Mouse (Mus musculus) adrenal gland (tissue): ENCODE measurements at regions not wholly inside any gene's neighbourhood (a gene's known extent, or its start where the extent isn't known, plus 50 kb on each side); places are given as distances from the start of the nearest gene placed in this dataset.

Source experiments
- intact Hi-C: fragments of 180-260 bp; cut with DNase I; formaldehyde crosslinking; loops from one replicate; pipeline ENCODE4 v1.15.1; 2025

DNA sequence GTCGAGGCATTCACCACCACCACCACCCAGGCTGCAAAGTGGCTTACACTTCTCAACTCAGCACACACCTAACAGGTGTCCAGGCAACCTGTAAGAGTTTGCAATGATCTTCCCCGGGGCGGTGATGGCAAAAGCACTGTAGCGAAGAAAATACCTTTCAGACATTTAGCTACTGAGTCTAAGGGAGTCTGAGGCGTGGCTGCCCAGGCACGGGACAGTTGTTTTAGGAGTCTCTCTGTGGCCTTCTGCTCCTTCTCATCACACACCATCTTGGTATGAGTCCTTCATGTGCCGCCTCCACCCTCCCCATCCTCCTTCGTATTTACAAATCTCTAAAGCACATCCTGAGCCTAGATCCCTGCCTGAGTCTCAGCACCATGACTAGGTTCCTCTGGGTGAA is 186.0 kb downstream of the Setd4 start:
- intact Hi-C loops: no loop called here

DNA sequence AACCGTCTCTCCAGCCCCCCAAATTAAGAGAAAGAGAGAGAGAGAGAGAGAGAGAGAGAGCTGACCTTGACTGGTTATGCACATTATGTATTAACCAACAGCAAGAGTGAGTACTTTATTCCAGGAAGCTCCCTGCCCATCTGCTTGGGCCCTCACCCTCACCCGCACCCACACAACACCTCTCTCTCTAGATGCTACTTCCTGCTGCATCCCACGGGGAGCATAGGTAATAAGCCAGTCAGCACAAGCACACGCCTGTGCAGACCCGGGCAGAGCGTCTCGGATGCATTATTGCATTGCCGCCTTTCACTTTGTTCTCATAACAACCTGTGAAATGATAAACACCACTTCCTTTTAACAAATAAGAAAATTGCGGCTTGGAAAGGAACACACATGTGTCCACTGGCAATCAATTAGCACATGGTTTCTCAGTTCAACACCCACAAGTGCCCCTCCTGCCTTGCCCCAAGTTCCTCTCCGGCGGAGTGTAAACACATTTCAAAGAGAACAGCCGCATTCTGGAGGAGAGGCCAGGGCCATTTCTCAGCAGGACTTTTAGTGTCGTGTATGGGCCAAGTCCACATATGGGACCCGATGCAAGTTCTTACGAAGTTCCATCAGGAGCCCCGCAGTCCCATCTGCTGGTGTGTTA is 211.7 kb downstream of the Setd4 start:
- intact Hi-C loops: no loop called here

DNA sequence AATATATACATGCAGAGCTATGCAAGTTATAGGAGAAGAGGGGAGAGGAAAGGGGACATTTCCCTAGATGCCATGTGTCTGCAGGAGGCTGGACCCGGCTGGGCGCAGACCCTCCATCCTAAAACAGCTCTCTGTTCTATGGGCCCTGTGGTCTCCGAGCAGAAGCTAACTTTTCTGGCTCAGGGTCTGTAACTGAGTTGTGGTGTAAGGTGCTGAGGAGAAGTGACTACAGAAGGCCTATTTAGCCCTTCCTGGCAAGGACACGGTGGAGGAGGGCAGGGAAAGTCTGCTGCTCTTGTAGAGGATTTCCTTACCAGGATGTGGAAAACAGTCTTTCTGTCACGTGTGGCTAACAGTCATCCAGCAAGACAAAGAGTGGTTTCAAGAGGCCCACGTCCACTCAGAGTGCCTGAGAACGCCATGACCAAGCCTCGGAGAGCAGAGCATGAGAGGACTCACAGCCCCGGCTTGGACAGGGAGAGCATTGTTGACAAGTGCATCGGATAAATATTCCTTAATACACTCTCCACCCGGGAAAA is 216.2 kb downstream of the Setd4 start:
- intact Hi-C loops: no loop called here

DNA sequence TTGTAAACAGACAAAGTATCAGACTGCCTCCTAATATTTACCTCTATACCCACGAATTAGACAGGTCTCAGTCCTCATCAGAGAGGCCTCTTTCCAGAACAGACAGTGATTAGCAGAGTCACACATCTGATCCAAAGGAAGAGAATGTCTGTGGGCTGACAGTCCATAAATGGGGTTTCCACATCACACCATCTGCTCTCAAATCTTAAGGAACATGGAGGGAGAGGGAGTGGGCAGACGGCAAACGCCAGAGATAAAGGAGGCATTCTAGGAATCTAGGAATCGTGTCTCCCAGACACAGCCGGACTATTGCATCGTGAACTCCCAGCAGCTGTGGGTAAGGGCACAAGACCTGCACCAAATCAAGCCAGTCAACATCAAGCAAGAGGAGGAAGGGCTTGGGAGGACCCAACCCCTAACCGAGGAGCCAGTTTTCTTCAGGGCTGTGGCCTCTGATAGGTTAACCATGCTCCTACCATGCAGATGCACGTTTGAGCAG is 219.8 kb downstream of the Setd4 start:
- intact Hi-C loops: no loop called here

DNA sequence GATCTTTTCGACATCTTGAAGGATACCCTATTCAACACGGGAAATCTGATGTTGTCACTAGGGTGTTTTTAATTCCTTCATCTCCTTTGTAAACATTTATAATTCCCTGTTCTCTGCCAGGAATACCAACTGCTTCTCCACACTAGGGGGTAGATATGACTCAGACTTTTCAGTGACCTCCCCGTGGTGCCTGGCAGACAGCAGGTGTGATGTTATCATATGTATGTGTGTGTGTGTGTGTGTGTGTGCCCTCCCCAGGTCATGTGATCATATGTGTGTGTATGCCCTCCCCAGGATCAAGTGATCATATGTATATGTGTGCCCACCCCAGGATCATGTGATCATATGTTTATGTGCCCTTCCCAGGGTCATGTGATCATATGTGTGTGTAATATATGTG is 220.9 kb downstream of the Setd4 start:
- intact Hi-C loops: no loop called here

DNA sequence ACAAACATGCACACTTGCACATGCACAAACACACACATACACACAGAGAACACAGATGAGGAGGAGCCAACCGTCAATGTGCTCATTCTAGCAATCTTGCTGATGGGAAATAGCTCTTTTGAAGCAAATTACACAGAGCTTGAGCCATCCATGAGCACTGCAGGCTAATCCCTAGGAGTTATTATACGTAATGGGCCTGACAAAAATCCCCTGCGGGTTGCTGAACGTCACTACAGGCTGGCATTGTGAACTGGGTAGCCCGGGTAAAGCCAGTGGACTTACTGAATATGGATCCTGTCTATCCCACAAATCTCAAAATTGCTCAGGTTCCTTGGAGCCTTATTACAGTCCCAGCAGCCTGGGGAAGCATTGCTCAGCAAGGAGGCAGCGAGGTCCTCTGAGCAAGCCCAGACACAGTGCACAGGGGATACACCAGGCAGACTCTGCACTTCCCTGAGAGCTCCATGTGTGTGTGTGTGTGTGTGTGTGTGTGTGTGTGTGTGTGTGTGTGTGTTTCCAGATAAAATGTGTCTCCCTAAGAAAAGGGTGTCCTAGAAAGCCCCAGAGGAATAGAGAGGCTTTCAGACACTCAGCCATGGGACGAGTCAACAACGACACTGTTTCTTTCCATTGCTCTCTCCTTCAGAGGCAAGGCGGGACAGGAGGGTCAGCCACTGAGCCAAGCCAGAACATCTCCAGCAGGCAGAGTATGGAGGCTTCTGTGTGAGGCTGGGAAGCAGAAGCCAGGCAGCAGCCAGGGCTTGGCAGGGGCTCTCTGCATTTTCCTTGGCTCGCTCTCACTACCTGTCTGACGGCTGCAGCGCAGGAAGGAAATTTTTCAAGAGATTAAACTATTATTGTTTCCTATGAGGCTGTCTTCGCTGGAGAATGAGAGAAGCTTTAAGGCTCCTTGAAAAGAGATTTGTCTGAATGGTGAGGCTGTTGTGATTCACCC is 222.9 kb downstream of the Setd4 start:
- intact Hi-C loops: no loop called here

DNA sequence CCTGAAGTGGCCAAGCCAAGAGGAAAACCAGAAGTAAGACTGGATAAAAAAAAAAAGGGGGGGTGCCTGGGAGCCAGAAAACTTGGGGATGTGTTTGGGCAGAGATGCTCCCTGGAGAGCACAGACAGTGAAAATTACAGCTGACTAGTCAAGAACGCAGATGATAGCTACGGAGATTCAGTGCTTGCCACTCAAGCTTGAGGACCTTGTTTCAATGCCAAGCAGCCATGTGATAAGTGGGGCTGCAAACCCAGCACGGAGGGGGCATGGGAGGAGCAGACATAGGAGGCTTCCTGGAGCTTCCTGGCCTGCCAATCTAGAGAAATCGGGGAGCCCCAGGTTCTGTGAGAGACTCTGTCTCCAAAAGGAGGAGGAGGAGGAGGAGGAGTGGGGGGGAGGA is 223.7 kb downstream of the Setd4 start:
- intact Hi-C loops: no loop called here

DNA sequence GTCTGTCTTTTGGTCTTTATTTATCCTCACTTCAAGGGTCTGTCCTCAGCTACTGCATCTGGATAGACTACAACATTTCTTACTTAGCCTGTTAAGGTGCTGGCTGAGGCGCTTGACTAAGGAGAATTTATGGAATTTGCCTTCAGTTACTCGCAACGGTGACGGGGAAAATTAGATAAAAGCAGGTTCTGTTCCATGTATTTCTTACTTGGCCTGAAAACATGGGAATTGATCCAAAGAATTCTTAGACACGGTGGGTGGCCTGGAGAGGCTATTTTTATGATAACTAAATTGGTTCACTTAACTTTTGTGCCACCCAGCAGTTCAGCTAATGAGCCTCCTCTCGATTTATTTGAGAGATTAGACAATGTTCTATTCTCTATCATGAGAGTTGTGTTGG is 224.3 kb downstream of the Setd4 start:
- intact Hi-C loops: no loop called here

DNA sequence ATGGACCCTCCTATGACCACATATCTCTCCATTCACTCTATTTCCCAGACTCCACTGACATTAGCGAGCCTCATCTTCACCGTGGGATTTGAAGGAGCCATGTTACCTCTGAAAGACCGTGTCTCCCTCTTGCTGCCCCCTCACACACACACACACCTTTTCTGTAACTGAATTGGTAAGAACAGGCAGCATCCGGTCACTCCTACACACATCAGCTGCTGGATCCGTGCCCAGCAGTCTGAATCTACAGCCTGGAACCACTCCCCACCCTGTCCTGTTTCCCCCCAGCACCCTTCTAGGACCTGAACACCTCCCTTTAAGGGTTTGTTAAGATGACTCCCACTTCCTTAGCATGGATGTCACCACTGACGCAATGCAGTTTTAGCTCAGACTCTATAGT is 229.2 kb downstream of the Setd4 start:
- intact Hi-C loops: no loop called here

DNA sequence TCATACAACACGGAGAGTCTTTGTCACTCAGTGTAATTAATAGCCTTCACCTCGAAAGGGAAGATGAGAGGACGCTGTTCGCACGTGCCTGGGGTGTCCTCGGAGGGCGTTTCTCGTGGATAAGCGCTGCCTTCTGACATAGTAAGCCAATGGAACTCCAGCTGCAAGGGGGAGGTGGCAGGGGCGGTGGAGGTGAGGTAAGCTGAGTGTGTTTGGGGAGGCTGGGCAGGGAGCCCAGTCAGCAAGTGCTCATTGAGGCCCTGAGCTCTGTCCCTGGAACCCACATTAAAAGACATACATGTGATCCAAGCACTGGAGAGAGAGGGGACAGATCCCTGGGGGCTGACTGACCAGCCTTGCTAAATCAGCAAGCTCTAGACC is 234.1 kb downstream of the Setd4 start:
- intact Hi-C loops: no loop called here

DNA sequence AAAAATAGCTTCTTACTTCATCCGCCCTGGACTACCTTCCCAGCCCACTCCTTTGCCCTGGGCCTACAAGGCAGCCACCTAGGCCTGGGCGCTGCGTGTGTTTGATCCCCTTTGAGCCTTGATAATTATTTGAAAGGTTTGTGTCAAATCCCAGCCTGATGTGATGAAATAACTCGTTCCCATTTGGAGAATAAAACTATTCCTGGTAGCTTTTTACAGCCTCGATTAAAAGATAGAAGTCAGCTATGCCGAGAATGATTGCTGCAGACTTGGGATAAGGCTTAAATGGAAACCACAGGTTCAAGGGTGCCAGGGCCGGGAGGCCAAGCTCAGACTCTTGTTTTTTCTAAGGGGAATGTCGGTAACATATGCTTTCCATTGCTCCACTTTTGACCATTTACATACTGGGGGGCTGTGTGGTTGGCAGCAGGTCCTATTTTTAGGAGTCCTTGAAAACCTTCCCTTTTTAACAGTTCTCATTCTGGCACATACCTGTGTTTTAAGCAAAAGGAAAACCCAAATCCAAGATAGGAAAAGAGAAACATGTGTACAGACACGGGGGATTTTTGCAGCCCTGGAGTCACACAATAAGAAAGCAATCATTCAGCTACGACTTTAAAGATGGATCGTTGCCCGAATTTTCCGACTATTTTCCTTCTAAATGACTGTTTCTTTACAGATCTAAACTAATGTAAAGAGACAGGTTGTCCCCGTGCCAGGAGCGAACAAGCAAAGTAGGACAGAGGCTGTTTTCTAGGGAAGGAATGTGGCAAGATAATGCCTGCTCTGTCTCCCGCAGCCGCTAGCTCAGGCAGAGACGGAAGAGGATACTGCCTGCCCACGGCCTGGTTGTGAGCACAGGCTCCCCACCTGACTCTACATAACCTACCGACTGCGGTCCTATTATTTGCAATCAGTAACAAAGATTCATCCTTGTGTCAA is 234.8 kb downstream of the Setd4 start:
- intact Hi-C loops: no loop called here

DNA sequence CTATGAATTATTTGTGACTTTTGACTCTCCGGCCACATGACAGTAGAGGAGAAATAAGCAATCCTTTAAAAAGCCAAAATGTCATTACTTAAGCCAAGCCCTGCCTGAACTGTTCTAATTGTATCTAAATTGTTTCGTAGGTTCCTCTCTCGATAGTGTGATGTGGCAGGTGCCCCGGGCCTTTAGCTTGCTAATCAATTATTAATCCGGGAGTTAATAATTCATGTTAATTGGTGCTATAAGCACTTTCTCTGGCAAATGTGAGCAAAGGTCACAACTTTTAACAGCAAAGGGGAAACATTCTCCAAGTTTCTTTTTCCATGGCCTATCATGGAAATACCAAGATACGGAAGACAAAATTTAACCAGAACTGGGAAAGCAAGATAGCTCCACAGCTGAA is 235.9 kb downstream of the Setd4 start:
- intact Hi-C loops: no loop called here

DNA sequence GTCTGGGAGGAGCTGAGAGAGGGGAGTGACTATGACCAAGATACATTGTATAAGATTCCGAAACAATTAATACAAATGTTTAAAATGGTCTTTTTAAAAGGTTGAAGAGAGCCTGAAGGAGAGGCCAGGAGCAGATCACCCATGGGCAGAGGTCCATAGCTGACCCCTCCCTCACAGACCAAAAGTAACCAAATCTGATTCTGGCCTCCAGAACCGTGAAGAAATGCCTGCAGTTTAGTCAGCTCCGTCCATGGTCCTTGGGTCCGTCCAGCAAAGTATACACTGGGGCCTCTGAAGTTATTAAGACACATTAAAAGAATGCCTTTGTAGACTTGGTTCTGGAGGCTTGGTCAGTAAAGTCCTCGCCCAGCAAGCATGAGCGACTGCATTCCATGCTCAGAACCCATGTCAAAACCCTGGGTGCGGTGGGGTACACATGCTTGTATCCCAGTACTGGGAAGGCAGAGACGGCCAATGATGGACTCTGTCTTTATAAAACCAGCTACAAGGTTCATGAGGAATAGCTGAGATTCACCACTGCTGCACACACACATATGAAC is 236.5 kb downstream of the Setd4 start:
- intact Hi-C loops: no loop called here

DNA sequence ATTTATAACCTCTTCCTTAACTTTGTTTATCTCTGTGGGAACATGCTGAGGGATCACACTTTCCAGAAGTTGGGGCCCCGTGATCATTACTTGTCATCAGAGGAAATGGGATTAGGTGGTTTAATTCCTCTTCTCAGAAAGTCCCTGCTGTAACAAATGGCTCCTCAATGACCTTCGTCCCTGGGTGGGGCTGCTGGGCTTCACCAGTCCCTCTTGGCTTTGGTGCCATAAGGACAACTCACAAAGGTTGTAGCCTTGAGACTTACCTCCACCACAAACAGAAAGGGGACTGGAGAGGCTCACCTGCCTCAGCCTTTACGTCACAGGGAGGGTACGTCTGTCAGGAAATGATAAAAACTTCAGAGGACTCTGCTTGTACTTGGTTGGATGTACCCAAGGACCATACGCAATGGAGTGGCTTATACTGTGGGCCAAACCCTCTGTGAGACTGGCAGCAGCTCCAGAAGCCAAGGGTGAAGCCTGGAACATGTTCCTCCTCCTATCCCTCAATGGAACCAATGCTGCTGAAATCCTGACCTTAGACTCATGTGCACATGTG is 237.4 kb downstream of the Setd4 start:
- intact Hi-C loops: no loop called here

DNA sequence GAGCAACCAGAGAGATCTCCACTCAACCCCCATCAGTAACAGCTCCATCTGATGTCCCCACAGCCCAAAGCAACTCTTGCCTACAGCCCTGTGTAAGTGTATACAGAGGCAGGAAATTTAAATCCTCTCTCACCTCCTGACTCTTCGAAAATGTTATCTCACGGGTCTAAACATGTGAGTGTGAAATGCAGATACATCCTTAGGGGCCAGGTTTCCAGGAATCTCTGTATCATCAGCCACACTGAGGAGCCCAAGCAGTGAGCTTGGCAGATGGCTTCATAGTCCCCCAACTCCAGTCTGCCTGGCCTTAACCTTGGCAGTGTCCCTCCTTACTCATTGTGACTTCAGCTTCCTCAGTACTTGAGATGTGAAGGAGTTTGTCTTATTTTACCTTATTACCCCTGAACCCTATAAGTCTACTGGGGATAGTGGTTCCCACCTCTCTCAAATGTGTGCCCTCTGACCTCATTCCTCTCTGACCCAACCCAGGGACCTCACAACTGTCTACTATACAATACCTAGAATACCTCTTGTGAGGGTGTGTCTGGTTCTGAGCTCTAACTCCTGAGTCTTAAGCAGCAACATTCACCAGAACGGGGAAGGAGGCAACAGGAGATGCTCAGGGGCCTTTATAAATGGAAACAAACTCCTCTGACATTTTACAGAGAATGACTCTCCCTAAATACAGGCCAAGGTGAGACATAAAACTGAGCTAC is 238.5 kb downstream of the Setd4 start:
- intact Hi-C loops: no loop called here

DNA sequence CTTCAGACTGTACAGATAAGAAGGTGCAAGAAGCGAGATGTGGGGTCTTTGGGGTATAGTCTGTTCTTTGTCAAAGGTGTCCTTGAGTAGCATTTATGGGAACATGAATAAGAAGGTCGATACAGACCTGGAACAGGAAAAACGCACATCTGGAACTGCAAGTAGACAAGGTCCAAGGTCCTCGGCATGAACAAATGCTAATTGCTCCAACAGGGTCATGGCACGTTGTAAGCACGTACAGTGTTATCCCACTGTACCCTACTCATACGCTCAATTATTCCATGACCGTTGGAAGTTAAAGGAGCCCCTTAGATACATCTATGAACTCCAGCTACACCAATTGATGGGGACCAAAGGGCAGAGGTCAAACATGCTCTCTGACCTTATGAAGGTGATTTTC is 244.1 kb downstream of the Setd4 start:
- intact Hi-C loops: no loop called here

DNA sequence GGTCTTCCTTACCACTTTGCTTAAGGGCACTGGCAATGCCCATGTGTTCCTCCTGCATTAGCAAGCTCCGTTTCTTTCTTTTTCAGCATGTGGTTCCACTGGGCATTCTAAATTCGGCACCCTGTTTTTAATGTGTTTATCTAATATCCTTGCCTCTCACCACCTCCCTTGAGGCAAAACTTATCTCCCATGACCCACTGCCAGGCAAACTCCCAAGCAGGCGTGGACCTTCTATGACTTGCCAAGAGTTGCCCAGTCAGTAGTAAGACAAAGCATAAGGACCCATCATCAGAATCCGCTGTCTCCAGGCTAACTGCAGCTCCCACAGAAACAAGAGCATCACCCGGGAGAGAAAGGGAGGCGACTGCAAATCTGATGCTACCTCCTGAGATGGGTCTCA is 245.2 kb downstream of the Setd4 start:
- intact Hi-C loops: no loop called here

DNA sequence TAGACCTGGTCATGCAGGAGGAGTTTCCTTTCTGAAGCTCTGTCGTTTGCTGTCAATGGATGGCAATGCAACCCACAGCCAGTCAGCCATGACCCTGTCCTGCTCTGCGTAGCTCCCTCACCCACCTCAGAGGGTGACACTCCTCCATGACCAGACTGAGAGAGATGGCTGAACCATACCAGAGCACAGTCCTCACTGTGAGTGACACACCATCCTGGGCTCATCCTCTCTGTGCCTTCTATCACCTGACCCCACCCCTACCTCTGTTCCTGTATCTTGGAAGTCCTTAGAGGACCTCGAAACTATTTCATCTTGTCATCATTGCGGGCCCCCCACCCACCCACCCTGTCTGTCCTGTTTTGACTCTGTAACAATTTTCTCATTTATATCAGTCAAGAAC is 245.7 kb downstream of the Setd4 start:
- intact Hi-C loops: no loop called here

DNA sequence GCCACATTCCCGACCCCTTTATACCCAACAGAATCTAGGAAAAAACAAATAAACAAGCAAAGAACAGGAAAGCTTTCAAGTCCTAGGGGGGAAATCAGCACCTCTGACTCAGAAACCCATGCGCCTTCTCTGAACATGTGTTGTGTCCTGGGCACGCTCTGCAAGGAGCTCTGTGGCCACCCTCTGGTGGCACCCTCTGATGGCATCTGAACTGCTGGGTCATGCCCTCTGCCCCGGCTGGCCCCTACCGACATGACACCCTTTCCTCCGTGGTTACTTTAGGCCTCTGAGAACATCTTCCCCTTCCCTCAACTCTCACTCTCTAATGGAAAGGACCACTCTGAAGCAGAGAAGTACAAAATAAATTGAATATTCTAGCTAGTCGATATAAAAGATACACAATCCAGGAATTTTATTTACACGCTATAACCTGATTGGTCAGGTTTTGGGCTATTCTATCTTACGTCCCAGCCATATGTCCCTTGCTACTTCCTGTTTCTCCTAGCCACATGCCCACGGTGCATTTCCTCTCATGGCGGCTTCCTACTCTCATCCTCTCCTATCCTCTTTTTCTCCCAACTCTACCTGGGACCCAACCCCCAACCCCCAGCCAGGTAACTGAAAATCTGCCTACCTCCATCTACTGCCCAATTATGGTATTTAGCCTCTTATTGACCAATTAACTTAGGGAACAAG is 248.5 kb downstream of the Setd4 start:
- intact Hi-C loops: no loop called here
